15 mouse cellular contexts compared by ENCODE assay signal in the genomic region with DNA sequence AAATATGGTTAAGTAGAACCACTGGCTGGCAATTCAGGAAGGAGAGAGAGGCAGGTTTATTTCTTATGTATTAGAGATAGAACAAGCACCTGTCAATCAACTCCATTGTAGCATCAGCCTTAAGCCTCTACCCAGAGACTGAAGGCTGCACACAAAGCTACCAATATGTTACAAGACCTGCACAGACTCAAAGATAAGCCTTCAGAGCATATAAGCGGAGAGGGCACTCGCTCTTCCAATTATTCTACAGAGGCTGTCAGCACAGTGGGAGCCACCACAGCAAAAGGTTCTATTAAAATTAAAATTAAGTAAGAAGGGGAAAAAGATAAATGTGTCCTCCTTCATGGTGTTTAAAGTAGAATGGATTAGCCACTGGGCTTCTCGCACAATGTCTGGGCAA. TPM values are rescaled to one million over a fixed set of nuclear protein-coding genes. Genes with fewer than 3 reads are reported as not detected.
"Had no signal": no experiment of that assay in that cellular context is flagged by ENCODE, and none has a peak within 500 bp of the region (broad histone marks: within the 10 kb centered on the region; RNA-seq: fewer than 3 reads in every experiment).

No protein-coding gene starts in this region.

- H3K36me3 ChIP-seq: liver, embryonic 13.5 days had no signal

- H3K27ac ChIP-seq: liver, embryonic 13.5 days; macrophage had no signal

- H3K9ac ChIP-seq: liver, embryonic 13.5 days; lung, embryonic 14.5 days had no signal

- ATAC-seq: intestine, embryonic 16.5 days; lung, postnatal 0 days had no signal

- DNase-seq: kidney, adult 18-20 months; kidney, adult 9 months; kidney, postnatal 14 days; kidney, postnatal 4 days; liver, embryonic 13.5 days; lung, embryonic 14.5 days; thymus, adult 2 months; thymus, postnatal 14 days; thymus, postnatal 4 days had no signal

- H3K4me1 ChIP-seq: liver, embryonic 13.5 days had no signal

- H3K27me3 ChIP-seq: liver, embryonic 13.5 days had no signal

- H3K4me3 ChIP-seq: liver, embryonic 13.5 days had no signal

- H3K4me2 ChIP-seq: liver, embryonic 13.5 days; lung, embryonic 14.5 days had no signal

- H3K9me3 ChIP-seq: liver, embryonic 13.5 days had no signal

RNA-seq across cellular contexts. Expression of a gene that starts 43.8 kb away (rescaled TPM):
- total RNA-seq: liver, adult 2 months; megakaryocyte, adult 5-6 weeks had no signal
- polyA plus RNA-seq: liver, adult 2 months; macrophage; spleen, adult 2 months had no signal
